Mouse (Mus musculus): ENCODE results near the gene Fthl17f. TPM values are rescaled to one million over a fixed set of nuclear protein-coding genes. Genes with fewer than 3 reads are reported as not detected.

Fthl17f gene
- polyA plus RNA-seq, 1 experiment from 2014 or later = not detected

Other genes with a start within 250 kb of the Fthl17f start
- gene Gm6592, start 219.0 kb upstream of the Fthl17f start, polyA plus RNA-seq (2015; fragmentation: Nextera tagmentation; extraction: Ambion mirVana) = not detected in 2 replicates
- gene Gm5751, start 188.8 kb upstream of the Fthl17f start, polyA plus RNA-seq (2015; fragmentation: Nextera tagmentation; extraction: Ambion mirVana) = not detected in 2 replicates
- gene B630019K06Rik, start 170.6 kb upstream of the Fthl17f start, polyA plus RNA-seq (2015; fragmentation: Nextera tagmentation; extraction: Ambion mirVana) = 3.9 and 4.1 TPM in 2 replicates
- gene Fthl17b, start 100.0 kb upstream of the Fthl17f start, polyA plus RNA-seq (2015; fragmentation: Nextera tagmentation; extraction: Ambion mirVana) = not detected in 2 replicates
- not detected in 2 replicates for gene Fthl17c, start 86.5 kb upstream of the Fthl17f start, polyA plus RNA-seq (2015; fragmentation: Nextera tagmentation; extraction: Ambion mirVana)
- gene Fthl17d, start 76.3 kb upstream of the Fthl17f start, polyA plus RNA-seq (2015; fragmentation: Nextera tagmentation; extraction: Ambion mirVana) = not detected in 2 replicates
- gene Fthl17e, start 29.5 kb upstream of the Fthl17f start, polyA plus RNA-seq (2015; fragmentation: Nextera tagmentation; extraction: Ambion mirVana) = not detected in 2 replicates
- not detected in 2 replicates for gene 4930402K13Rik, start 41.5 kb downstream of the Fthl17f start, polyA plus RNA-seq (2015; fragmentation: Nextera tagmentation; extraction: Ambion mirVana)
- gene Lancl3, start 136.9 kb downstream of the Fthl17f start, polyA plus RNA-seq (2015; fragmentation: Nextera tagmentation; extraction: Ambion mirVana) = 1.7 and 1.9 TPM in 2 replicates
- gene Gm14862, start 193.9 kb downstream of the Fthl17f start, polyA plus RNA-seq (2015; fragmentation: Nextera tagmentation; extraction: Ambion mirVana) = 0.39 TPM in 1 of 2 replicates, not detected in the other
- 4.8 and 4.9 TPM in 2 replicates for gene Xk, start 209.7 kb downstream of the Fthl17f start, polyA plus RNA-seq (2015; fragmentation: Nextera tagmentation; extraction: Ambion mirVana)
- 0.32 TPM in 1 of 2 replicates, not detected in the other for gene H2al1m, start 220.7 kb downstream of the Fthl17f start, polyA plus RNA-seq (2015; fragmentation: Nextera tagmentation; extraction: Ambion mirVana)